Mouse (Mus musculus): ENCODE measurements at regions not wholly inside any gene's neighbourhood (a gene's known extent, or its start where the extent isn't known, plus 50 kb on each side); places are given as distances from the start of the nearest gene placed in this dataset.

- H3K36me3 ChIP-seq (ENCODE audit: control insufficient read depth, insufficient read depth, low read length) = no peaks in the 10 kb centered on the region
- no peaks in the 10 kb centered on the region; the same call in 1 of the 2 replicates for H3K4me1 ChIP-seq (replicated peaks; ENCODE audit: control insufficient read depth, insufficient read depth, low read length)
- H3K4me2 ChIP-seq = no peak overlapping the region
- H3K4me3 ChIP-seq (ENCODE audit: low read depth, low read length) = no peak overlapping the region
- no peaks in the 10 kb centered on the region for H3K9me3 ChIP-seq (ENCODE audit: control insufficient read depth, low read length)
- H3K9ac ChIP-seq (ENCODE audit: low read depth, low read length) = no peak overlapping the region
- 54% methylated on average over 10 of the region's 10 CpGs for WGBS
- ATAC-seq (replicated peaks; ENCODE audit: low FRiP score) (no peak), DNase-seq (ENCODE audit: low spot score) (no peak)
- H3K27me3 ChIP-seq (replicated peaks; ENCODE audit: control insufficient read depth, insufficient read depth, low read length) = no peaks in the 10 kb centered on the region
- H3K27ac ChIP-seq (ENCODE audit: low read depth, low read length) = no peak overlapping the region
Observed at GRCm38 (mm10) chr10:99451639-99452417, 188.8 kb downstream of the Dusp6 start.

GRCm38 (mm10) chr10:99456180-99456579 lies 193.1 kb downstream of the Dusp6 start:
- H3K36me3 ChIP-seq (ENCODE audit: control insufficient read depth, insufficient read depth, low read length) = no peaks in the 10 kb centered on the region
- ATAC-seq (replicated peaks; ENCODE audit: low FRiP score) (no peak), DNase-seq (ENCODE audit: low spot score) (no peak)
- H3K4me2 ChIP-seq = no peak overlapping the region
- no peak overlapping the region for H3K4me3 ChIP-seq (ENCODE audit: low read depth, low read length)
- no peaks in the 10 kb centered on the region for H3K27me3 ChIP-seq (replicated peaks; ENCODE audit: control insufficient read depth, insufficient read depth, low read length)
- no peak overlapping the region for H3K9ac ChIP-seq (ENCODE audit: low read depth, low read length)
- no peak overlapping the region for H3K27ac ChIP-seq (ENCODE audit: low read depth, low read length)
- WGBS = 79% methylated on average over 5 of the region's 5 CpGs
- no peaks in the 10 kb centered on the region for H3K9me3 ChIP-seq (ENCODE audit: control insufficient read depth, low read length)
- H3K4me1 ChIP-seq (replicated peaks; ENCODE audit: control insufficient read depth, insufficient read depth, low read length) = peaks cover 6% of the 10 kb centered on the region

- ATAC-seq (replicated peaks; ENCODE audit: low FRiP score) (no peak), DNase-seq (ENCODE audit: low spot score) (no peak)
- no peaks in the 10 kb centered on the region for H3K27me3 ChIP-seq (replicated peaks; ENCODE audit: control insufficient read depth, insufficient read depth, low read length)
- no peaks in the 10 kb centered on the region for H3K36me3 ChIP-seq (ENCODE audit: control insufficient read depth, insufficient read depth, low read length)
- H3K4me3 ChIP-seq (ENCODE audit: low read depth, low read length) = no peak overlapping the region
- no peak overlapping the region for H3K27ac ChIP-seq (ENCODE audit: low read depth, low read length)
- no peak overlapping the region for H3K9ac ChIP-seq (ENCODE audit: low read depth, low read length)
- H3K4me1 ChIP-seq (replicated peaks; ENCODE audit: control insufficient read depth, insufficient read depth, low read length) = peaks cover 8% of the 10 kb centered on the region
- H3K9me3 ChIP-seq (ENCODE audit: control insufficient read depth, low read length) = no peaks in the 10 kb centered on the region
- WGBS = 51% methylated on average over 3 of the region's 3 CpGs
- H3K4me2 ChIP-seq = no peak overlapping the region
Observed at GRCm38 (mm10) chr10:99458047-99458446, 195.0 kb downstream of the Dusp6 start.

GRCm38 (mm10) chr10:99459171-99459660 lies 196.2 kb downstream of the Dusp6 start:
- no peak overlapping the region for H3K27ac ChIP-seq (ENCODE audit: low read depth, low read length)
- no peaks in the 10 kb centered on the region for H3K36me3 ChIP-seq (ENCODE audit: control insufficient read depth, insufficient read depth, low read length)
- H3K27me3 ChIP-seq (replicated peaks; ENCODE audit: control insufficient read depth, insufficient read depth, low read length) = no peaks in the 10 kb centered on the region
- no peak overlapping the region for H3K4me3 ChIP-seq (ENCODE audit: low read depth, low read length)
- ATAC-seq (replicated peaks; ENCODE audit: low FRiP score) (no peak), DNase-seq (ENCODE audit: low spot score) (no peak)
- H3K9ac ChIP-seq (ENCODE audit: low read depth, low read length) = no peak overlapping the region
- peaks cover 8% of the 10 kb centered on the region for H3K4me1 ChIP-seq (replicated peaks; ENCODE audit: control insufficient read depth, insufficient read depth, low read length)
- 73% methylated on average over 9 of the region's 9 CpGs for WGBS
- no peaks in the 10 kb centered on the region for H3K9me3 ChIP-seq (ENCODE audit: control insufficient read depth, low read length)
- H3K4me2 ChIP-seq = no peak overlapping the region; the same call in 1 of the 2 replicates

GRCm38 (mm10) chr10:99459823-99460361 lies 196.9 kb downstream of the Dusp6 start:
- Histone ChIP-seq H3K36me3 (ENCODE audit: control insufficient read depth, insufficient read depth, low read length) (no peaks in the 10 kb centered on the region), H3K4me2 (peak overlapping the region; percentile 24), H3K27me3 (replicated peaks; ENCODE audit: control insufficient read depth, insufficient read depth, low read length) (no peaks in the 10 kb centered on the region), H3K9me3 (ENCODE audit: control insufficient read depth, low read length) (no peaks in the 10 kb centered on the region), H3K4me3 (ENCODE audit: low read depth, low read length) (peak overlapping the region; percentile 7; the same call in 1 of the 2 replicates), H3K27ac (ENCODE audit: low read depth, low read length) (0 out of 2 replicates have a peak overlapping the region, but pooled peaks have one; percentile 11), H3K9ac (ENCODE audit: low read depth, low read length) (no peak overlapping the region), H3K4me1 (replicated peaks; ENCODE audit: control insufficient read depth, insufficient read depth, low read length) (peaks cover 8% of the 10 kb centered on the region)
- ATAC-seq (replicated peaks; ENCODE audit: low FRiP score) (peak; percentile 48), DNase-seq (ENCODE audit: low spot score) (no peak)
- 19% methylated on average over 10 of the region's 10 CpGs for WGBS

GRCm38 (mm10) chr10:99460847-99461445 lies 197.9 kb downstream of the Dusp6 start:
- ATAC-seq (replicated peaks; ENCODE audit: low FRiP score) (peak; percentile 56), DNase-seq (ENCODE audit: low spot score) (peak; percentile 64)
- Histone ChIP-seq H3K36me3 (ENCODE audit: control insufficient read depth, insufficient read depth, low read length) (no peaks in the 10 kb centered on the region), H3K9me3 (ENCODE audit: control insufficient read depth, low read length) (no peaks in the 10 kb centered on the region), H3K4me1 (replicated peaks; ENCODE audit: control insufficient read depth, insufficient read depth, low read length) (peaks cover 8% of the 10 kb centered on the region), H3K27ac (ENCODE audit: low read depth, low read length) (peak overlapping the region; percentile 43; the same call in 1 of the 2 replicates), H3K4me2 (peak overlapping the region; percentile 79), H3K27me3 (replicated peaks; ENCODE audit: control insufficient read depth, insufficient read depth, low read length) (no peaks in the 10 kb centered on the region), H3K4me3 (ENCODE audit: low read depth, low read length) (peak overlapping the region; percentile 41), H3K9ac (ENCODE audit: low read depth, low read length) (peak overlapping the region; percentile 46)
- 2% methylated on average over 17 of the region's 17 CpGs for WGBS

GRCm38 (mm10) chr10:99461446-99461966 lies 198.5 kb downstream of the Dusp6 start:
- Histone ChIP-seq H3K9ac (ENCODE audit: low read depth, low read length) (peak overlapping the region; percentile 46), H3K4me3 (ENCODE audit: low read depth, low read length) (peak overlapping the region; percentile 41), H3K4me2 (peak overlapping the region; percentile 79), H3K27me3 (replicated peaks; ENCODE audit: control insufficient read depth, insufficient read depth, low read length) (no peaks in the 10 kb centered on the region), H3K9me3 (ENCODE audit: control insufficient read depth, low read length) (no peaks in the 10 kb centered on the region), H3K4me1 (replicated peaks; ENCODE audit: control insufficient read depth, insufficient read depth, low read length) (peaks cover 8% of the 10 kb centered on the region), H3K36me3 (ENCODE audit: control insufficient read depth, insufficient read depth, low read length) (no peaks in the 10 kb centered on the region), H3K27ac (ENCODE audit: low read depth, low read length) (peak overlapping the region; percentile 43; the same call in 1 of the 2 replicates)
- peak; percentile 24; the same call in 1 of the 2 replicates for ATAC-seq (replicated peaks; ENCODE audit: low FRiP score)
- 1% methylated on average over 13 of the region's 13 CpGs for WGBS
- DNase-seq (ENCODE audit: low spot score) = no peak

- Histone ChIP-seq H3K4me3 (ENCODE audit: low read depth, low read length) (no peak overlapping the region), H3K9ac (ENCODE audit: low read depth, low read length) (no peak overlapping the region), H3K36me3 (ENCODE audit: control insufficient read depth, insufficient read depth, low read length) (no peaks in the 10 kb centered on the region), H3K4me2 (no peak overlapping the region), H3K4me1 (replicated peaks; ENCODE audit: control insufficient read depth, insufficient read depth, low read length) (0 out of 2 replicates have a peak, but pooled peaks cover under 1% of the 10 kb centered on the region), H3K27ac (ENCODE audit: low read depth, low read length) (no peak overlapping the region), H3K9me3 (ENCODE audit: control insufficient read depth, low read length) (no peaks in the 10 kb centered on the region), H3K27me3 (replicated peaks; ENCODE audit: control insufficient read depth, insufficient read depth, low read length) (no peaks in the 10 kb centered on the region)
- no peak for ATAC-seq (replicated peaks; ENCODE audit: low FRiP score)
- DNase-seq (ENCODE audit: low spot score) = no peak
- WGBS = 64% methylated on average over 1 of the region's 1 CpGs
Observed at GRCm38 (mm10) chr10:99466695-99467094, 203.7 kb downstream of the Dusp6 start.

Measured in liver, embryonic 11.5 days (tissue).